Mouse (Mus musculus): ENCODE data around the gene Pld1. TPM values are rescaled to one million over a fixed set of nuclear protein-coding genes. Genes with fewer than 3 reads are reported as not detected.

Pld1 gene
- total RNA-seq, 2 experiments from 2014 or later, result 9.0 to 10.7 TPM

DNA sequence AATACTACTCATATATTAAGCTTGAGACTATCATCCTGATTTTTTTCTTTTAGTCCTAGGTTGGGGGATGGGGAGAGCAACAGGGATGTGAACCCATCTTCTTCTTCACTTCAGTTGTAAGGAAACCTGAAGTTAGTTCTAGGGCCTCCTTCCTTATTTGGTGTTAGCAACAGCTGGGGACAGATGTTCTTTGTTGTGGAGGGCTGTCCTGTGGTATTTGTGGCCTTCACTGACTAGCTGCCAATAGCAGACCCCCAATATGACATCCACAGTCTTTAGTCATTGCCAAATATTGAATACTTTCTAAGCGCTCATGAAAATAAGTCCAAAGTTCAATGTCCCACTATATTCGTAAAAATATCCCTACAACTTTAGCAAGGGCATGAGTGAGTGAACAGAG, 111.0 kb downstream of the Pld1 start:
- DNase-seq, result no peak

DNA sequence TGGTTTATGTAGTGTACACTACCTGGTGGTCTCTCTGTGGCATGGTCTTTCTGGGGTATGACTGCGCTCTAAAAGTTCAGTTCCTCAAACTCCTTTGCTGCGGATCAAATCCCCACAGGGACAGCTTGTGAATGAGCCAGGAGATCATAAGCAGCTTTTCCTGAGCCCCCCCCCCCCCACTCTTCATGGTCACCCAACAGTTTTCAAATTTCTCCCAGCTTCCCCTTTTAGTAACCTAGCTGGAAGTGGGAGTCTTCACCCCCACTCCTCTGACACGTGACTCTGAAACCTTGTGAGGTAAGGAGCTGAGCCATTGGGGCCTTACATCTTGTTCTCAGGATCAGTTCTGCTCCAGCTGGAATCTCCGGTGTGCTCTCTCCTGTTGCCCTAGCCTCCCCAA, 114.6 kb downstream of the Pld1 start:
- no peak for DNase-seq

DNA sequence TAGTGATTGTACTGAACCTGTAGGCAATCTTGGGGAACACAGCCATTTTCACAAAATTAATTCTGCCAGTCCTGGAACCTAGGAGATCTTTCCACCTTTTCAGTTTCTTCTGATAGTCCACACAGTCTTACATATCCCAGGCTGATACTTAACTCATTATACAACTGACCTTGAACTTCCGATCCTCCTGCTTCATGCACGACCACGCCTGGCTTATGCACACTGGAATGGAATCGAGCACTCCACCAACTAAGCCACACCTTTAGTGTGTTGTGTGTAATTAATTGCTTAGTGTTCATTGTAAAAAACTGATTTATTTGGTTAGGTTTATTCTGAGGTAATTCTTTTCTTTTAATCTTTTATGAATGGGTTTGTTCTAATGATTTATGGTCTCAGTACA, 122.2 kb downstream of the Pld1 start:
- DNase-seq, result no peak

DNA sequence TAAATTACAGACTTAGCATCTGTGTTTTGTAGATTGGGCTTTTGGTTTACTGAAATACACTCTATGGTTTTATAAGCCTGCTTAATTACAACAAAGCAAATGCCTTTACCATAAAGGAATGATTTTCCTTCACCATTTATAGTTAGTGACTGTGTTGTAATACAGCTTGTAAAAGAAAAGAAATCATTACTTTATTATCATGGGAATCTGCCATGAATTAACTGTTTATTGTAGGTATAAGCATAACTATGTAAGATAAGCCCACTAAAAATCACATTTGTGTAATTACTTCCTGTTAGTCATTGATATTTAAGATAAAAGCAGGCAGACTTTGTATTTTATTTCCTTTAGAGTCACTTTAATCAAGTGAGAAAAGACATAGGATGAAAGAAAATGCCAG, 122.7 kb downstream of the Pld1 start:
- no peak for DNase-seq

DNA sequence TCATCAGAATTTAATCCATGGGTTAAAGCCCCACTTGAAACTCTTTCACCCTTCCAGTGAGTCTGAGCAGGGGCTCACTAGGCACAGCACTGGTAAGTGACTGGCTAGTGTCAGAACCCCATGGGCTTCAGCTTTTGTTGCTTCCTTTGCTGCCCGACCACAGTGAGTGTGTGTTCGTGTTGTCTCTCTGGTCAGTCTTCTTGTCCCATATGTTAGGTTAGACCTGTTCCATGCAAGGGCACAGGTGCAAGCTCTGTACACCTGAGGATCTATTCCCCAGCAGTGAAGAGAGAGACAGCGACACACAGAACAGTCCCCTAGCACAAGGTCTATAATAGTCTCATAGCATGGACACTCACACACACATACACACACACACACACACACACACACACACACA, 140.7 kb downstream of the Pld1 start:
- no peak for DNase-seq

DNA sequence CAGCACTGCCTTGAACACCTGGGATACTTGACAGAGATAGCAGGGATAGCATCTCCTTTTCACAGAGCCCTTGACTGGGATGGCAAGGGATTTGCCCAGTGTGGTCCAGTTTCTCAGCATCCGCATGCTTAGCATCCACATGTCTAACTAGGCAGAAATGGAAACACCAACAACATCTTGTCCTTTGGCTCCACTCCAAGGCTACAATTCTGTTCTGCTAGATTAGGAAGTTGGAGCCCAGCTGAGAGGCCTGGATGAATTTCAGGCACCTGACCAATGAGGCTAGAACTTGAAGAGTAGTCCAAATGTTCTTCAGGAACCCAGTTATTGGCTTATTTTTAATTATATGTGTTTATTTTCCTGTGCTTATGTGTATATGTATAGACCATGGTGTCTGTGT, 141.6 kb downstream of the Pld1 start:
- no peak for DNase-seq

DNA sequence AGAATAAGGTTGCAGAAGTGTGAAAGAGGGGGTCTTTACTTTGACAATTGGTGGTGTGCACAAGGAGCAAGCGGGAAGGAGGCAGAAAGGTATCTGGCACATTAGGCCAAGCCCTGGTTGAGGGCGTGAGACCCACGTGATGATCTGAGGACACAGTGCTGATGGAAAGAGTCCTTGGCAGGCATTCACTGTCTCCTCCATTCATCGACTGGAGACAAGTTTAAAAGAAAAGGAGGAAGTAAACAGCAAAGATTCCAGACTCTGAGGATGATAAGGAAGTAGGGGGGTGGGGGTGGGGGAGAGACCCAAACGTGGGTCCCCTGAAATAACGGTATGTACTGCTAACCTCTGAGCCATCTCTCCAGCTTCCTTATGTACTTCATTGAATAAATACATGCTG, 142.5 kb downstream of the Pld1 start:
- DNase-seq, result no peak

DNA sequence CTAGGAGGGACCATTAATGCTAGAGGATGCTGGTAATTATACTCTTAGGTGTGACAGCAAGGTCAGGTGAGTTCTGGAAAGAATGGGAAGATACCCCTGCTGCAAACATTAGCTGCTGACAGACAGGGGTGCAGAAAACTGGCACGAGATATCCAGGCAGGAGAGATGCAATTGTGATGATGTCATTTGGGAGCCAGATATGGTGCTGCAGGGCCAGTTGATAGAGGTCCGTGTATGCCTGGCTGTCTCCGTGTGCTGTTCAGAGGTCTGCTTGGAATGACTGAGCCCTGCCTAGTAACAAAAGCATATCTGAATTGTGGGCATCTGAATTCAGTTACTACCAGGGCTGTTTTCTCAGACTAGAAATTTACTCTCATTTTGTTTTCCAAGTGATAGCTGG, 144.7 kb downstream of the Pld1 start:
- no peak for DNase-seq

DNA sequence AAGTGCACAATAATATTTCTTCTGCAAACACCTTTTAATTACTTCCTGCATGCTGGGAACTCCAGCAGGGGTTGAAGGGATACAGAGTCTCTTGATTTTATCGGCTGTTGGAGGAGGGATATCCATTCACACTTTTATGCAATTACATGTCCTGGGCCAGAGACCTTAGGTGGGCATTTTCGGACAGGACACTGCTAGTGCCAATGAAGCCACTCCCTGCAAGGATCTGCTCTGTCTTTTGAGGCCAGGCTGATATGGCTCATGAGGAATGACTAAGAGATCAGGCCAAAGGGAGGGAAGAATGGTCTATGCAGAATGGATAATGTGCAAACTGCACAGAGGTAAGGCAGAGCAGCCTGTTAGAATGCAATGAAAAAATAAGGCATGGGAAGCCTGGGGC, 145.8 kb downstream of the Pld1 start:
- no peak for DNase-seq

DNA sequence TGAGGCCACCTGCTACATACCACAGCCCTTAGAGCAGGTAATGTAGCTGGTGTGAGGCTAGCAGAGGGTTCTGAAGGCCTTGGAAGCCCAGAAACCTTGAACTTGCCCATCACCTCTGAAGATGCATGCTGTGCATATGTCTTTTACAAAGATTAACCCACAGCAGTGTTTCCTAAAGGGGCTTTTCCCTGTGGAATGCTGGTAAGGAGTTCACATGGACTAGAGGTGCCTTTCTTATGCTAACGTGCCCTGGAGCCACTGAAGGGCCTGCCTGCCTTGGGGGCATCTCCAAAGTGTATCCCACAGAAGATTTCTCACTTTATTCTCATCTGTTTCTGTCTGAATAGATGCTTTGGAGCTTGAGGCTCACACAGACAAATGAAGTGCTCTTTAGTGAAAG, 152.8 kb downstream of the Pld1 start:
- DNase-seq, result no peak

DNA sequence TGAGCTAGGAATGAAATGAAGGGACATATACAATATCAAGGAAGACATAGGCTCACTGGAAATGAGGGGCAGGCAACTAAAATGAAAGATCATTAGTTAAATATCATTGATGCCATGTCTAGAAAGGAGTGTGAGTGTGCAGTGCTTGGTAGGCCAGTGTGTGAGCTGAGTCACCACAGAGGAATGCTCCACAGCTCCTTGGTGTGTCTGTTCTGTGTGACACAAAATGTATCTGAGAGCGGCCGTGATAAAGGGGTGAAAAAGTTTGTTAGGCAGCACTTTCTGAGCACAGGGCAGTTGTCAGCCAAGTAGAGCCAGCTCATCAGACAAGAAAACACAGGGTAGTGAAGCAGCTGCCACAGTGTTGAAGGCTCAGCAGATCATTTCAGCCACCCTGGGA, 153.2 kb downstream of the Pld1 start:
- DNase-seq, result no peak

DNA sequence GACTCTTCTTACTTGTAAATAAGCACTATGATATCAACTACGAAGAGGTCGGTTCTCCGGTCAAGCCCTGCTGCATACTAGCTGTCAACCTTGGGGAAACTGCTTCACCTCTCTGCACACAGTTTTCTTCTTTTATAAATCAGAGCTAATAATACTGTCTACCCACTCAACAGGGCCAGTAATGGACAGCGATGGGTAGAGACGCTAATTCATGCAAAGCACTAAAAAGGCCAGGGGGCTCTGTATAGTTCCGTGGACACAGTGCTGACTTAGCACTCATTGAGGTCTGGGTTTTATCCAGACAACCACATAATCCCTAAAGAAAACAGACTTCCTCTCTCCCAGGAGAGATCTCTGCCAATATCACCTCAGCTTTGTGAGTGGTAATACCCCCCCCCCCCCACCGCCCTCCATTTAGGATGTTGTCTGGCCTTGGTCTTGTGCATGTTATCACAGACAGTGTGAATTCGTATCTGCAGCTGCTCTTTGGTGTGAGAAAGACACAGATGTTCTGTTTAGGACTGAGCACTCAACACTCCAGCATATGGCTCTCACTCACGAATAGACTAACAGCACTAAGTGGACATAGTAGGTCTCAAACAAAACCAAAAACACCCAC, 155.3 kb downstream of the Pld1 start:
- DNase-seq, result no peak

DNA sequence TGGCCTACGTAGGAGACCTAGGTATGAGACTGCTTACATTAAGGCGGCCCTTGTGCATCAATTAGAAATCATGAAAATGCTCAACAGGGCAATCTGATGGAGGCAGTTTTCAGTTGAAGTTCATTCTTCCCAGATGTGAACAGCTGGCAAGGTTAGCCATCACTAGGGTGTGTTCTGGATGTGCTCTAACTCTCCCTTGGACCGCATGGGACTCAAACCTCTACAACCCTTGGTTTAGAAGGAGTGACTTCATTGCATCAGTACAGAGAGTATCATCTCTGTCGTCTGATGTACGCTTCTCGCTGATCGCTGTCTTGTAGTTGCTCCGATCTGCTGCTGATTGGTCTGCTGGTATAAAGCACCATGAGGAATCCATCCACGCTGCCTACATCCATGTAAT, 157.0 kb downstream of the Pld1 start:
- DNase-seq, result no peak

DNA sequence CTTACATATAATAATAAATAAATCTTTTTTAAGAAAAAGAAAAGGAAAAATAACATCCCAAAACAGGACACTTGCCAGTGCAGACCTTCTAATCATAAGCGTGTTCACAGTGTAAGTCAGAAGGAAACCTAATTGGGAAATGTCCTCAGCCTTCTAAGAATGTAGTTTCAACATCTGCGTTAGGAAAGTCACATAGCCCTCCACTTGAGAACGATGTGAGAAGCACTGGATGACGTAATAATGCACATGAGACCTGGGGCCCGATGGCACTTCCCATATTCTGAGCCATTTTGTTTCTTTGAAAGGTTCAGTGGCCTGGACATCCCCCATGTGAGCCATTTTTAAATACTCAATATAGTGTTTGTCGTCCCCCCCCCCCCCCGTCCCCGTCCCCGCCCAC, 160.7 kb downstream of the Pld1 start:
- DNase-seq, result no peak

DNA sequence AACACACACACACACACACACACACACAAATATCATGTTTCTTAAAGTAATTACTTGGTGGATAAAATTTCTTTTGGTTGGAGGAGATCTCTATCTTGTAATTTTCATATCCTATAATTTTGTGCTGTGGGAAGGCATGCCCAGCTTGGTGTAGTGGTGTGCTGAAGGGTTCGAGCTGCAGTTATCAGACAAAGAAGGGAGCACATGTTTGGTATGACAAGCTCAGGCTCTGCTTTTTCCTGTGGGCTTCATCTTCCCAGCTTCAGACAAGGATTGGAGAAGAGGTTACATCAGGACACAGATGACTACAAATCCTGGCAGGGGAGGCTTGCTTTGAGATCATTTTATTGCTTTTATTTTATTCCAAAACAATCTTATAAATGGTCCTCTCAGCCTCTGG, 166.5 kb downstream of the Pld1 start:
- no peak for DNase-seq

DNA sequence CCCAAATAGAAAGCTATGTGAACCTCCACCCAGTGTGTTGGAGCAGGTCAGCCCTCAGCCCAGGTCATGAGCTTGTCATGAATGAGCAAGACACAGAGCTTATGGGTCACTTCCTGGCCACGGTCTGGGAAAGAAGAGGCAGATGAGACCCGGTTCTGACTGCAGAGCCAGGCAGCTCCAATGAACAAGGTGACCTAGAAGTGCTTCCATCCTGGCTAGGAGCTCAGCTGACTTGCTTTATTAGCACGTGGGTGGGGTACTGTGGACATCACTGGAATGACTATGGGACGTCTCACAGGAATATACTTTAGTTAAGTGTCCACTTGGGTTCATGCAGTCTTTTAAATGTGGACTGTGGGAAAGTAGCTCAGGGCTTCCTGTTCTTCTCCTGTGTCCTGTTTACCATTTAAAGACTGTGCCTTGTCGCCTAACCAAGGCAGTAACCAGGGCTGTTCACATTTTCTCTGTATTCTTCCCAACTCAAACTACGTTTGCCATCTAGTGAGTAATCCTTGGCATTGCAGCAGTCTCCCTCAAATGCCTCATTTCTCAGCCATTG, 169.0 kb downstream of the Pld1 start:
- DNase-seq, result no peak

DNA sequence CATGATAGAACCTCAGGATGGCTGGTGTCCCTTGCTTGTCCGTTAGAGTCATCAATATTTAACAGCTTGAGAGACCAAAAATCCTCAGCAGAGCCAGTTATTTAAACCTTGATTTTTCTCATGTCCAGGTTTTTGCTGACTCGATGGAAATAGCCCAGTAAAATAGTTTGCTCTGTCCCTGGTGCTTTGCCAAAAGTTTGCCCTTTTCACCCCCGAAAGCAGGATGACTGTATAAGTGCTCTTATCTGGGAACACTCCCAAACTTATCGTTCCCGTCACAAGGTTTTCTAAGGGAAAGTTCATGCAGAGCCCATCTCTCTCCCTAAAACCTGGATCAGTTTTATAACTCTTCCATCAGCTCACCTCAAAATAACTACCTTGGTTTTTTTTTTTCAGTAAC, 173.0 kb downstream of the Pld1 start:
- no peak for DNase-seq

DNA sequence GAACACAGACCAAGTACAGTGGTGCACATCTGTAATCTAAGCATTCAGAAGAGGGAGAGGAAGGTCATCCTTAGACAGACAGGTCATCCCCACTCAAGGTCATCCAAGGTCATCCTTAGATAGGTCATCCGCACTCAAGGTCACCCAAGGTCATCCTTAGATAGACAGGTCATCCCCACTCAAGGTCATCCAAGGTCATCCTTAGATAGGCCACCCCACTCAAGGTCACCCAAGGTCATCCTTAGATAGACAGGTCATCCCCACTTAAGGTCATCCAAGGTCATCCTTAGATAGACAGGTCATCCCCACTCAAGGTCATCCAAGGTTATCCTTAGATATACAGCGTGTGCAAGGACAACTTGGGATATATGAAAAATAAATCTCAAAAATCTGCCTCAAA, 175.4 kb downstream of the Pld1 start:
- DNase-seq, result no peak

DNA sequence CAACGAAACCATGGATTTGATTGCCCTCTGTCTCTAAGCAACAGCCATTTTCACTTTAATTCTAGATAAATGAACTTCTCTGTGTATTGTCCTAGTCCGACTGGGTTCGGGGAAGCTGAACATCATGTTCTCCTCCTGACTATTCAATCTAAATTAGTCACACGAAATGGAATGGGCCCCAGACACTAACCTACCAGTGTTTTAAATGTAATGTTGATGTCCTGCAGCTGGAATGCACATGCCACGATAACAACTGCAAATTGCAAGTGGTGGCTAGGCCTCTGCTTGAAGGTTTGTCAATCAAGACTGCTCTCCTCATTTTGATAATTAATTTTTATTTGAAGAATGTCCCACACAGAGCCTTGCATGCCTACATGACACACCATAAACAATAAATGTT, 203.2 kb downstream of the Pld1 start:
- DNase-seq, result no peak

DNA sequence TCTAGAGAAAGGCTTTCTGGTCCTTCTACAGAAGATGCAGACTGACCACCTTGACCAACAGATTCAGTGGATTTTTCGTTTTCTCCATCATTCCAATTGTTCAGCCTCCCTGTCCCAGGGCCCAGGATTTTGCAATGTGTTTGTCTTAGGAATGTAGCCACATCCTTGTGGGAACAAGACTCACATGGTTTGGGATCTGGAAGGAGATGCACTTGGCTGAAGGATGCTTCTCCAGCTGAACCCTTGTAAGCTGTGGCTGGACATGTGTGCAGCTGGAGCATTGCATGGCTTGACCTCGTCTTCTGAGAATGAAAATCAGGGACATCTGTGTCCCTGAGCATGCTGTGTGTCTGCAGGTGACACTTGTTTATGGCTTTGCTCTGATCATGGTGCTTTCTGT, 203.6 kb downstream of the Pld1 start:
- no peak for DNase-seq

DNA sequence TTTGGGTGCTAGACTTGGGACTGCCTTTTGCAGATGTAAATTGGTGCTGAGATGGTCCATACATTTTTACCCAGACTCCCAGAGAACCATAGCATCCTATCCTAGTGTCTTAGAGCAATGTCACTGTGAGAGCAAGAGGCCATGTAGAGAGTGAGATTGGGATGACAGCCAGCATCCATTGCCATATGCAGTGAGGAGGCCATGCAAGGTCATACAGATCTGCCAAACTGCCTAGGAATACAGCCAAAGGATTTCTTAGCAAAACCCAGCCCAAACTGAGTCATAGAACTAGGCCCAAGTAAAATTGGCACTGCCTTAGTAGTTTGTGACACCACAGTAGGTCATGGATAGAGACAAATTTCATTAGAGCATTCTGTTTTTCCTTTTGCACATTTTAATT, 206.2 kb downstream of the Pld1 start:
- peak; percentile 37 for DNase-seq

DNA sequence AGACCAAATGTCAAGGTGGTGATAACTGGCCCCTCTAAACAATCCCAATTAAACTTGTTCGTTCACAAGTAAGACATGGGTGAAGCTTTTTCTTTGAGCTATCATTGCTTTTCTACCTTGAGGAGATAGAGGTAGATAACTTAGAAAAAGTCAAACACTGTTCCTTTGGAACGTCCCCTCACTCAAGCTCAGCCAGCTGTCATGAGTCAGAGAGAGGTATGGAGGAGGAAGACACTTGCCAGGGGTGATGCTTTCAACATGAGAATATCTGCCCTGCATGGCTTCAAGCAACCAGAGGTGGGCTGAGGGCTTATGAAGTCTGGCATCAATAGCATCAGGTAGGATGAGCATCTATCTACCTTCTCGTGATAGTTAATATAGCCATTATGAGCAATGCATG, 207.0 kb downstream of the Pld1 start:
- DNase-seq, result no peak

DNA sequence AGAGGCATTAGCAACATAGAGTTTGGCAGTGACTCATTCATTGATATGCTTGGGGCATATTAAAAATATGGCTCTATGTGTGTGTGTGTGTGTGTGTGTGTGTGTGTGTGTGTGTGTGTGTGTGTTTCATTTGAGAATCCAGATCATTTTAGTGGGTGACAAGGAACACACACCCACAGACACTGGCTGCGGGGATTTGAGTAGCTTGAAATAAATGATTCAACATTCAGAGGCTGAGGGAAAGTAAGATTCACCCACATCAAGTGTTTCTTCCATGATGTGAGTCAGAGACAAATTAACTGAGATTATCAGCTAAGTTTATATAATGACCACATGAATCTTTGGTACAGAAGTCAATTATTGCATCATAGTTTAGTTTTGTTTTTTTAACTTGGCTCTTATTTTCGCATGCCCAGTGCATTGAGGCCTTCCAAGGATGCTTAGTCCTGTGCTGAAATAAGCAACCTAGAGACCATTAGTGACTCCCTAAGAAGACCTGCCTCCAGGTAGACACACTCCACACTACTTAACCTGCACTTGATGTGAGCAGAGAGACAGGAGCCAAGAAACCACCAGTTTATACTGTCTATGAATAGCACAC, 211.3 kb downstream of the Pld1 start:
- no peak for DNase-seq

DNA sequence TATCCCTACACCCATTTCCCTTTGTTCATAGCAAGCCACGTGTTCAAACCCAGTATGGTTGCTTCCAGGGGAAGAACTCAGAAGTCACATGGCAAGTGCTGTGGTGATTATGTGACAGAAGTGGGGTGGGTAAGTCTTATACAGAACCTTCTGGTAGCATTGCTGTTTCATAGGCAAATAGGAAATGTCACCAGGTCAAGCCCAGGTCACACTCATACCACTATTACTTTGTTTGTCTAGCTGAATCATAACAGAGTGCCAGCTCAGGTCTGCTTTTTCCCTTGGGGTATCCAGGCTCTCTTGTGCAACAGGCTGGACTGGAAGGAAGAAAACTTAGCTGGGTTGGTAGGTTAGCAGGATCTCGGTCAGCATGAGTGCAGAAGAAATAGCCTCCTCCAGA, 219.5 kb downstream of the Pld1 start:
- no peak for DNase-seq

DNA sequence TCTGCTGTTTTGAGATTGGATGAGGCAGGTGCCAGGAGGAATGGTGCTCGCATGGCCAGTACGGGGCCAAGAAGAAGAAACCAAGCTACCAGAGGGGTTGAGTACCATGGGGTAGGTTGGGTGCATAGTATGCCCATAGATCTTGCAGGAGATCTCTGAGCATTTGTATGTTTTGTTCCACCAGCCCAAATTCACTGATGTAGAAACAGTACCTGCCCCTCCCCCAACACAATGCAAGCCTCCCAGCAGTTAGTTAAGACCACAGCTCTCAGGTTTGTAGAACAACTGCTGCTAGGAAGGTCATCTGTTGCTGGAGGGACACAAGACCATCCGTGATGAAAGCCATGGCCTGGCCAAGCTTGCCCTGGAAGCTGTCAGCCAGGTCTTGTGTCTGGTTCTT, 220.4 kb downstream of the Pld1 start:
- no peak for DNase-seq

Measured in gastrocnemius, postnatal 10 days (tissue).